Mouse (Mus musculus): ENCODE measurements around the gene Wnt2.

Wnt2 gene

GRCm38 (mm10) chr6:18029746-18030656 lies at the start of gene Wnt2:
Gene Wnt2 (minus strand): TSS chr6:18030585.
- no peak for DNase-seq

- no peak for DNase-seq
Observed at GRCm38 (mm10) chr6:18078615-18079014, 48.2 kb upstream of the Wnt2 start.

GRCm38 (mm10) chr6:18076986-18077385 lies 46.6 kb upstream of the Wnt2 start:
- no peak for DNase-seq

- DNase-seq, result no peak
Observed at GRCm38 (mm10) chr6:18076577-18076976, 46.2 kb upstream of the Wnt2 start.

GRCm38 (mm10) chr6:18057899-18058298 lies 27.5 kb upstream of the Wnt2 start:
- no peak for DNase-seq

- DNase-seq, result no peak
Observed at GRCm38 (mm10) chr6:18051702-18052101, 21.3 kb upstream of the Wnt2 start.

GRCm38 (mm10) chr6:18044299-18044698 lies 13.9 kb upstream of the Wnt2 start:
- DNase-seq, result no peak

- no peak for DNase-seq
Observed at GRCm38 (mm10) chr6:18043172-18043571, 12.8 kb upstream of the Wnt2 start.

GRCm38 (mm10) chr6:18032271-18032670 lies 1.9 kb upstream of the Wnt2 start:
- no peak for DNase-seq

- DNase-seq, result no peak
Observed at GRCm38 (mm10) chr6:18031509-18032010, 1.2 kb upstream of the Wnt2 start.

GRCm38 (mm10) chr6:18030868-18031508 lies 603 bp upstream of the Wnt2 start:
- no peak for DNase-seq

- DNase-seq, result no peak
Observed at GRCm38 (mm10) chr6:18024133-18024794, 6.1 kb downstream of the Wnt2 start.

GRCm38 (mm10) chr6:18013346-18013745 lies 17.0 kb downstream of the Wnt2 start:
- no peak for DNase-seq

GRCm38 (mm10) chr6:18007356-18007755 lies 23.0 kb downstream of the Wnt2 start:
- DNase-seq, result no peak

- DNase-seq, result no peak
Observed at GRCm38 (mm10) chr6:18002065-18002464, 28.3 kb downstream of the Wnt2 start.

GRCm38 (mm10) chr6:17998497-17998896 lies 31.9 kb downstream of the Wnt2 start:
- no peak for DNase-seq

- DNase-seq, result no peak
Observed at GRCm38 (mm10) chr6:17994956-17995790, 35.2 kb downstream of the Wnt2 start.

GRCm38 (mm10) chr6:17991625-17992024 lies 38.8 kb downstream of the Wnt2 start:
- DNase-seq, result no peak

GRCm38 (mm10) chr6:17990173-17991028 lies 40.0 kb downstream of the Wnt2 start:
- no peak for DNase-seq

GRCm38 (mm10) chr6:17979361-17979760 lies 51.0 kb downstream of the Wnt2 start:
- no peak for DNase-seq

GRCm38 (mm10) chr6:17978881-17979280 lies 51.5 kb downstream of the Wnt2 start:
- no peak for DNase-seq

- no peak for DNase-seq
Observed at GRCm38 (mm10) chr6:17978324-17978723, 52.1 kb downstream of the Wnt2 start.
